Mouse (Mus musculus): Measurements from ENCODE around the gene Emc3.
A peak's percentile ranks its signal among the peaks of the same experiment; 100 is the strongest.

Emc3 gene

GRCm38 (mm10) chr6:113495071-113495675 is 36.3 kb downstream of the Emc3 start:
- no peak for DNase-seq (ENCODE audit: low spot score)

GRCm38 (mm10) chr6:113494258-113494788 is 37.1 kb downstream of the Emc3 start:
- DNase-seq (ENCODE audit: low spot score): peak; percentile 77

GRCm38 (mm10) chr6:113492101-113492864 is 39.2 kb downstream of the Emc3 start:
- no peak for DNase-seq (ENCODE audit: low spot score)

- no peak for DNase-seq (ENCODE audit: low spot score)
Observed at GRCm38 (mm10) chr6:113489410-113489809, 42.0 kb downstream of the Emc3 start.

- DNase-seq (ENCODE audit: low spot score): no peak
Observed at GRCm38 (mm10) chr6:113487125-113487576, 44.3 kb downstream of the Emc3 start.

GRCm38 (mm10) chr6:113483729-113484128 is 47.7 kb downstream of the Emc3 start:
- DNase-seq (ENCODE audit: low spot score): no peak

- peak; percentile 79 for DNase-seq (ENCODE audit: low spot score)
Observed at GRCm38 (mm10) chr6:113483100-113483615, 48.3 kb downstream of the Emc3 start, which contains the start of gene Creld1. Gene Creld1, plus strand, starts transcription at chr6:113483297.

GRCm38 (mm10) chr6:113482477-113483099 is 48.9 kb downstream of the Emc3 start:
- DNase-seq (ENCODE audit: low spot score): no peak

- DNase-seq (ENCODE audit: low spot score): no peak
Observed at GRCm38 (mm10) chr6:113480555-113481373, 50.7 kb downstream of the Emc3 start.

- DNase-seq (ENCODE audit: low spot score): no peak
Observed at GRCm38 (mm10) chr6:113478906-113479305, 52.5 kb downstream of the Emc3 start.

GRCm38 (mm10) chr6:113477353-113477752 is 54.1 kb downstream of the Emc3 start:
- no peak for DNase-seq (ENCODE audit: low spot score)

GRCm38 (mm10) chr6:113473715-113474114 is 57.7 kb downstream of the Emc3 start:
- DNase-seq (ENCODE audit: low spot score): no peak

GRCm38 (mm10) chr6:113473246-113473645 is 58.2 kb downstream of the Emc3 start:
- DNase-seq (ENCODE audit: low spot score): no peak

- DNase-seq (ENCODE audit: low spot score): no peak
Observed at GRCm38 (mm10) chr6:113472061-113472460, 59.4 kb downstream of the Emc3 start.

GRCm38 (mm10) chr6:113471297-113471936 is 60.0 kb downstream of the Emc3 start, which contains the start of gene Il17rc:
Gene Il17rc, plus strand, starts transcription at chr6:113471427.
- peak; percentile 58 for DNase-seq (ENCODE audit: low spot score)

GRCm38 (mm10) chr6:113469432-113469831 is 62.0 kb downstream of the Emc3 start:
- DNase-seq (ENCODE audit: low spot score): peak; percentile 72

- peak; percentile 70 for DNase-seq (ENCODE audit: low spot score)
Observed at GRCm38 (mm10) chr6:113469021-113469420, 62.4 kb downstream of the Emc3 start.

- DNase-seq (ENCODE audit: low spot score): no peak
Observed at GRCm38 (mm10) chr6:113468512-113468911, 62.9 kb downstream of the Emc3 start.

- DNase-seq (ENCODE audit: low spot score): no peak
Observed at GRCm38 (mm10) chr6:113465602-113466001, 65.8 kb downstream of the Emc3 start.

All from ovary, postnatal 14 days (tissue).